Mouse (Mus musculus) spleen, postnatal 10 days (tissue): ENCODE data around the gene Eef2k.

Source experiments
- DNase-seq, 2 experiments: peaks; one replicate each; pipeline ENCODE4 v3.0.0; 2021 to 2022; ENCODE audit warnings: low spot score in 2 of 2

Eef2k gene

DNA sequence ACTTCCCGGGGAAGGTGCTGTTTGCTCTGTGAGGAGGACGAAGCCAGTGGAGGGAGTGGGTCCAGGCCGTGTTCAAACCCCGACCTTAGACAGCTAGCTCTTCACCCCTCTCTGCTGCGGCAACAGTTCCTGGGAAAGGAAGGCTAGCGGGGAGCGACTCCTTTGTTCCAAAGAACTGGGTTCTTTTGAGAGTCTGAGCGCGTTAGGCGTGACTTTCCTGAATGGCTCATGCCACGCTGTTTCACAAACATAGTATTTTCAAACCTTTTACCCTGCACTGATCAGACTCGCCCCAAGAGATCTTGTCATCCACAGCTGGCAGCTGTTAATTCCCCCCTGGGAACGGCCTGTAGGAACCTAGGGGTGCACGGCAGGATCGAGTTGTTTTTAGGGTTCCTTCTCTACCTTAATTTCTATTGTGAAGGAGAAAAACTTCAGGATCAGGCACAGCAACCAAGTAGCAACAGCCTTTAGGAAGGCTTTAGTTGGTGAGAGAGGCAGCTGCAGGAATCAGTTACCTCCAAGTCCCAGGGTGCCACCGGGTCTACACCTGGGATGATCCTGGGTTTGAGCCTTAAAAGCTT lies 1.3 kb downstream of the Eef2k start:
- DNase-seq: peak in 1 of 2 experiments; percentile 60

- peak in 1 of 2 experiments; percentile 21 for DNase-seq
Measured at GRCm38 (mm10) chr7:120844689-120845088, 2.1 kb downstream of the Eef2k start.

GRCm38 (mm10) chr7:120848831-120849512 lies 6.3 kb downstream of the Eef2k start:
- peak in 1 of 2 experiments; percentile 8 for DNase-seq

GRCm38 (mm10) chr7:120850165-120850564 lies 7.5 kb downstream of the Eef2k start:
- DNase-seq: no peak

DNA sequence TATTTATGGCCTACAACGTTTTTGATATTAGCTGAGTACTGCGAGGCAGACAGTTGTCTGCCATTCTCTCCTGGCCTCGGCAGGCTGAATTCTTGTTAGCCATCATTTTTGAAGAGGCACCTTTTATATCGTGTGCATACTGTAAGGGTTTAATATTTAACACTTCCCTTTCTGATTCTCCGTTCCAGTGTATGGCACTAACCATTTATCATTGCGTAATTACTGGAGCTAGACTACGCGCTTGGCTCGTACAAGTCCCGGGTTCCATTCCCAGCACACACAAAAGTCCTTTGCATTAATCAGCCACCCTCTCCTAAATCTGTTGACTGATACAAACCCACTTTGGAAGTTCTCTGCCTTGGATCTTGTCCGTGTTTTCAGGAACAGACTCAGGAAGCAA lies 17.2 kb downstream of the Eef2k start:
- no peak for DNase-seq

DNA sequence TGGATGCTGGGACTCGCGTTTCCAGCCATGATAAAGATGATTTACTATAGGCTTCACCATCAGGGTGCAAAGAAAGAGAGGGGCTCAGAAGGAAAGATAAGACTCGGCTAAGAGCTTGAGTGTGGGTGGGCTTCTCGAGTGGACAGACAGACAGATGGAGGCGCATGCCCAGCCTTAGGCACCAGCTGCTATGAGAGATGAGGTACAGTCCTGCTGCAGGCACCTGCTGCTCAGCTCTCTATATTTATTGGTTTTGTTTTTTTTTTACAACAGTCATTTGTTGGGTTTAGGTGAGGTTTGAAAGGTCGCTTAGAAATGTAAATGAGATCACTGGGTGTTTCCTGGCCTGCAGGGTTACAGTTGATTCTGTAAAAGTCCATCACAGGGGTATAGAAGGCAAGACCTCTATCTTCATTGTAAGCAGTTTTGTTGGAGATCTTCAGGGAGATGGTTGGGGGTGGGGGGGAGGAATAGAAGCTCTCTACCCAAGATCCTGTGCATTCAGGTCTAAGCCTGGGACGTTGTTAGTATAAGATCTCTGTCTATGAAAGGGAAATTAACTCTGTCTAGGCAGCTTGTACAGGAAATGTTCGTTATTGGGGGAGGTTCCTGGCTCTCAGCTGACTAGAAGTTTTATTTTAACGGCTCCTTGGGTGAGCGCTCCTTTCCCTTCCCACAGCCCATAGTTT lies 18.3 kb downstream of the Eef2k start:
- no peak for DNase-seq

DNA sequence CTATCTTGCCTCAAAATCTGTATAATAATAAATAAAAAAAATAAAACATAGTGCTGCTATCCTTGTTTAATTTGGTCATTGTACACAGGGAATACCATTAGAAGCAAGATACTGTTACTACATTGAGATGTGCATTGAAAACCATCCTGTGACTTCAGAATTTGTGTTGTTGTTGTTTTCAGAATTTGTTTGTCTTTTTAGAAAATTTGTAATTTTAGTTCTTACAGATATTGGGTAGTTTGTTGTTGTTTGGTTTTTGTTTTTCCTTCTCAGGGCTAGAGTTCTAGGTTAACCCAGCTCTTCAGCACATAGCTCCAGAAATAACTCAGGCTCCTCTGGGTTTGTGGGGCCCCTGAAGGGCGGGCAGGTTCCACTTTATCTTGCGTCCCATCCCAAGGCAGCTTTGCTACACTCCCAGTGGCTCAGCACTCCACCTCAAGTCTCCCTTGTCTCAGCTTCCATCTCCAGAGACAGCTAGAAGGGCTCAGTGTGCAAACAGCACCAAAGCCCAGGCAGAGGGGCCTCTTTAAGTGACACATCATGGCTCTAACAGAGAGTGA lies 18.9 kb downstream of the Eef2k start:
- DNase-seq: peak in 1 of 2 experiments; percentile 65

DNA sequence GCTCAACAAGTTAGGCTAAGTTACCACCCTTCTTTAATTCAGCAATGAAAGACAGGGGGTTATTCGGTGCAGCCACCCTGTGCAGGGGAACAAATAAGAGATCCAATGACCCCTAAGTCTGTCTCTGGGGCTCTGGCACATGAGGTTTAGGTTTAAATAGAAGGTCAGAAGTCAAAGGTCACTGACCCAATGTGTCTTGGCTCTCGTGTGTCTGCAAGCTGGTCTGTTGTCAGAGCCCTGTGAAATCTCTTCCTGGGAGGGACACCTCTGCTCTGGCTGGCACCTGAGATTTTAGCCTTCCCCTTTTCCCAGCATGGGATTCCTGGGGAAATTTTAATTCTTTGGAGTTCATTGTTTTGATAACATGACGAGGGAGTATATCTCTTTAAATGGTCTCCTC lies 19.6 kb downstream of the Eef2k start:
- peak in 1 of 2 experiments; percentile 35 for DNase-seq

DNA sequence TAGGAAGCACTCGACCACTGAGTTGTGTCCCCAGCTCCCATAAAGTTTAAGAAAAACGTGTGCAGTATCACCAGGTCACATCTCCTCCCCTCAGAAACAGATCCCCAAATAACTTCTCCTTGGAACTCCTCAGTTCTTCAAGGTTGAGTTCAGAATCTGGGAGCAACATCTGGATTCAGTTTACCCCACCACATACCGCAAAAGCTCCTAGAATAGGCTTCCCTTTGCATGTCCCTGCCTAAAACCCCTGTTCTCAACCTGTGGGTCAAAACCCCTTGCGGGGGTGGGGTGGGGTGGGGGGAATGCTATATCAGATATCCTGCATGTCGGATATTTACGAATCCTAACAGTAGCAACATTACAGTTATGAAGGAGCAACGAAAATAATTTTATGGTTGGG lies 20.0 kb downstream of the Eef2k start:
- no peak for DNase-seq

- DNase-seq: no peak
Measured at GRCm38 (mm10) chr7:120863476-120863875, 20.8 kb downstream of the Eef2k start.

- peak; percentile 75 to 84 for DNase-seq
Measured at GRCm38 (mm10) chr7:120865100-120865499, 22.5 kb downstream of the Eef2k start.

- peak; percentile 61 to 79 for DNase-seq
Measured at GRCm38 (mm10) chr7:120865832-120866231, 23.2 kb downstream of the Eef2k start.

GRCm38 (mm10) chr7:120866684-120867083 lies 24.1 kb downstream of the Eef2k start:
- DNase-seq: peak in 1 of 2 experiments; percentile 32

GRCm38 (mm10) chr7:120867720-120868119 lies 25.1 kb downstream of the Eef2k start:
- DNase-seq: no peak

DNA sequence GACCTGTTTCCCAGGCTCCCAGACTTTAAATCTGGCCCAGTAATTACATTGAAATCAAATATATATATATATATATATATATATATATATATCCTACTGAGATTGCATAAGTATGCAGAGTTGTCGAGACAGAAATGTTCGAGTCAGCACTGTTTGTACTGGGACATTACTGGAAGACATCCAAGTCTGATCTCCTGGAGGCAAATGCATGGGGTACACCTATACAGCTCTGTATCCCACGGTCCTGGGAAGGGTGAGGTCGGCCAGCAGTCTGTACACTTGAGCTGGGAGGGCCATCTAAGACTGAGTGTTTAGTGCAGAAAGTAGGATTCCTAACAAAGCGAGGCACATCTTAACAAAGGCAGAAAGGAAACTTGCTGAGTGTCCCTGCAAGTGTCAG lies 27.3 kb downstream of the Eef2k start:
- DNase-seq: no peak

- no peak for DNase-seq
Measured at GRCm38 (mm10) chr7:120870431-120871008, 27.9 kb downstream of the Eef2k start.

GRCm38 (mm10) chr7:120873083-120873482 lies 30.5 kb downstream of the Eef2k start:
- DNase-seq: no peak

- peak in 1 of 2 experiments; percentile 34 for DNase-seq
Measured at GRCm38 (mm10) chr7:120874021-120874420, 31.4 kb downstream of the Eef2k start.

DNA sequence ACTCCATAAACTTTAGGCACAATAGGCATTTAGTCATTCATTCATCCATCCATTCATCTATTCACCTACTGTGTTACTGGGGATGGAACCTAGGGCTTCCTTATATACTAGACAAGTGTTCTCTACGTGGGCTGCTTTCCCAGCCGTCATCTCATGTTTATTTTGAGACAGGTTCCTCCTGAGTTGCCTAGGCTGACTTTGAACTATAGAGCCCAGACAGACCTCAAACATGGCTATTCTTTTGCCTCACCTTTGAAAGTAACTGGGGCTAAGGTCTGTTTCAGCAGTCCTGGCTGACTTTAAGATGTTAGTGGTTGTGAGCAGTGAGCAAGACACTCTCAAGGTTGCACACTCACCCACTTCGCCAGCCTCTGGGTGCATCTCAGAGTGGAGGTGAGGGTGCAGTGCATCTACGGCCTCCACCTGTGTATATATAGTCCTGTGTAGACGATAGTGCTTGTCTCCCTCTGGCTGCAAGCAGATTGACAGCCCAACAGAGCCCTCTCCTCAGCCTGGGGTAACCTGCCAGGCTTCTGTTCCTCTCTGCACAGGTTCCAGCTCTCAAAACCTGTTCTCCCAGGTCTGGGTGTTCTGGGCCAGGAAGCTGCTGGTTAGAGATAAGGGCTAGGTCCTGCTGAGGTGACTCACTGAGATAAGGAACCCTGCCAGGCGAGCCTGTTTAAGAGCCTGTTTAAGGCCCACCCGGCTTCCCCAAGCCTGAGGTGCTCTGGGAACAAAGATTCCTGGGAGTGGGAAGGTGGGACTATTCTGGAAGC lies 32.3 kb downstream of the Eef2k start:
- DNase-seq: peak in 1 of 2 experiments; percentile 77

DNA sequence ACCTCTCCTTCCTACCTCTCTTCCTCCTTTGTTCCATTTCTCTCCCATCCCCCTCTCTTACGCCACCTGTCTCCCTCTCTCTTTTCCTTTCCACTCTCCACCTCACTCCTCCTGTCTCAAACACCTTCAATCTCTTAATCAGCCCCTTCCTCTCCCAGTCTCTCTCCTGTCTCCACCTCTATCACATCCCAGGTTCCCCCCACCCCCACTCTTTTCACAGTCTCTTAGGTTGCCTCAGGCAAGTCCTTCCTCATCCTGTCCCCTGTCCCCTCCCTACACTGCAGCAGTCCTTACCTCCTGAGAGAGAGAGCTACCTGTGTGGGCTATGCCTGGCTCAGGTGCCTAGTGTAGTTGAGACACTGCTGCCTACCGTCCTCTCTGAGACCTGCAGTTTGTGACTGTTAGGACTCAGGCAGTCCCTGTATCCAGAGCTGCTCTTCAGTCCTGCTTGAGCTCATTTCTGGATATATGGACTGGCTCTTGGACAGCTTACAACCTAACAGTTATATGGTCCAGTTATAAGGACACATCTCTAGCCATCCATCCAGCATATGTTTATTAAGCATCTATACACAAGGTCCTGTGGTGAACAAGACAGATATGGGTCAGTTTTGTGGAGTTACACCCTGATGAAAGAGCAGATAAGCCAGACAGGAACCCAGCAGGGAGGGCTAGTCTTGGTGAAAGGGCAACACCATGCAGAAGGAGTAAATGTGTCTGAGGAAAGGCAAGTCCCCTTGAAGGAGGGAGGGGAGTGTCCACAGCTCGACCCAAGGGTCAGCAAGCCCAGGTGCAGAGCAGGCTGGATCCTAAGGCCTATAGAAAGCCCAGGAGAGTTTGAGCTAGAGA lies 33.1 kb downstream of the Eef2k start:
- DNase-seq: peak; percentile 45 to 62
